Mouse (Mus musculus) c-Kit-positive CD71-positive TER-119-negative erythroid progenitor cells, embryonic 14.5 days (primary cell): ENCODE results near the gene Klf2.

Experiments
- DNase-seq: peaks from one replicate; pipeline ENCODE4 v3.0.0-alpha.2; 2013; ENCODE audit warnings: low read depth

The Klf2 gene

GRCm38 (mm10) chr8:72318801-72319322 lies at the start of gene Klf2:
Gene Klf2, plus strand, starts transcription at chr8:72319033.
- DNase-seq = peak; percentile 82

GRCm38 (mm10) chr8:72270606-72271005 lies 48.2 kb upstream of the Klf2 start:
- DNase-seq = no peak

- no peak for DNase-seq
Observed at GRCm38 (mm10) chr8:72271051-72271660, 47.7 kb upstream of the Klf2 start.

DNA sequence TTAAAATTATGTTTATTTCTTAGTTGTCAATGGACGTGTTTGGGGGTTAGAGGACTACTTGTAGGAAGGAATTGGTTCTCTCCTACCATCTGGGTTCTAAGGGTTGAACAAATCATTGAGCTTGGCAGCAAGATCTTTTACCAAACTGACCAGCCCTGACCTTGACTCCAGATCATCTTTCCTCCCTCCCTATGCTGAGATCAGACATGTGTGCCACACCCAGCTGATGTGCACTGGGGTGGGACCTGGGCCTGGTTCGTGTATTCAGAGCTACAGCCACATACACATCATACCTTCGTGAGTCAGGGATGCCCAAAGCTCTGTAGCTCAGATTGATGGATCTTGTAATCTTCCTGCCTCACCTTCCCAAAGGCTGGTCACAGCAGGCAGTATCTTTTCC lies 47.1 kb upstream of the Klf2 start:
- no peak for DNase-seq

GRCm38 (mm10) chr8:72272361-72272760 lies 46.5 kb upstream of the Klf2 start:
- DNase-seq = no peak

DNA sequence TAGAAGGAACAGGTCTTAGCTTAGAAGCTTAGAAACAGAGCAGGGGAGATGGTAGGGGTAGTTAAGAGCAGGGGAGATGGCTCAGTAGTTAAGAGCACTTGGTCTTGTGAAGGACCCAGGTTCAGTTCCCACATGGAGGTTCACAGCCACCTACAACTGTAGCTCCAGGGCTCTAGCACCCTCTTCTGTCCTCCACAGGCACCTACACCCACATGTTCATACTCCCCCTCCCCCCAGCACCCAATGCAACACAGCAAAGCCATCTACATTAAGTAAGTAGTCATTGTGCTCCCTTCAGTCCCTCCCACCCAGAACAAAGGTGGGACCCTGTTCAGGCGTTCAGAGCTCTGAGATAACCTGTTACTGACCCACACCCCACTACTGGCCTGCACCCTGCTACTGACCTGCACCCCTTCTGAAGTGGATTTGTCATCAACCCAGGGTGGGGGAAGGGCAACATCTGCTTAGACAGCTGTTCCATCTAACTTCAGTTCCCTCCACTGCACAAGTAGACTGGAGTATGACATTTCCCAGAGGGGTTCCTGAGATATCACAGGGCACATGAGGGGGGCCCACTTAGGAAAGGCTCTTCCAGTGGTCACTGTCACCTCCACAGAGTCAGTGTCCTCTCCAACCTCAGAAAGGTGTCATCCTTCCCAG lies 45.6 kb upstream of the Klf2 start:
- DNase-seq = no peak

GRCm38 (mm10) chr8:72273807-72274206 lies 45.0 kb upstream of the Klf2 start:
- no peak for DNase-seq

- peak; percentile 63 for DNase-seq
Observed at GRCm38 (mm10) chr8:72277244-72277643, 41.6 kb upstream of the Klf2 start.

DNA sequence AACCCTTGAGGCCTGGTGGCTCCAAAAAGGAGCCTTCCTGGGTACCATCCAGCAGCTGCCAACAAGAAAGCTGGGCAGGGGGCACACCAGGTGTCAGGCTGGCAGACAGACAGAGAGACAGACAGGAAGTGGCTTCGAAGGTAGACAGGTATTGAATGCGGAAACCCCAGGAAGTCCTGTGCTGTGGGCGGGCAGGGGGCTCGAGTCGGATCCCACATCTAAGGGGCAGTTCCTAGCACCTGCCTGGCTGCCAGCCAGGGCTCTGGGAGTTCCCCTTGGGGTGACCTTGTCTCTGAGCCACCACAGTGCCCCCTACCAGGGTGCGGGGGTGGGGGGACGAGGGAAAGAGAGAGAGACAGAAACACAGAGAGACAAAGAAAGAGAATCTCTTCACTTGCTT lies 39.7 kb upstream of the Klf2 start:
- no peak for DNase-seq

- no peak for DNase-seq
Observed at GRCm38 (mm10) chr8:72281634-72282033, 37.2 kb upstream of the Klf2 start.

DNA sequence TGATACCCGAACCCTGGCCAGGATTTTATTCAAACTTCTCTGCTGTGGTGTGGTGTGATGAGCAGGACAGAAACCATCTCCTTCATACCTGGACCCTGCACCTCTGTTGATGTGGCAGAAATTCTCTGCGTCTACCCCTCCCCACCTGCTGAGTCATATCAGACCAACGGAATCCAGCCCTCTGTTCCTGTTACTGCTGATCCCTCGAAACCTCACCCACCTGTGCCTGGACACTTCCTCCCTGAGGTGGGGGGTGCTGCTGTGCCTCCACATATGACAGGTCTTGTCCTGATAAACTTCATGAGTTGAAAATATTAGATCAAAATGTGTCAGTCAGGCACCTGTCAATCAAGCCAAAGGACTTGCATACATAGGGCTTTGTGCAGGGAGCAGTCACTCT lies 33.5 kb upstream of the Klf2 start:
- no peak for DNase-seq

DNA sequence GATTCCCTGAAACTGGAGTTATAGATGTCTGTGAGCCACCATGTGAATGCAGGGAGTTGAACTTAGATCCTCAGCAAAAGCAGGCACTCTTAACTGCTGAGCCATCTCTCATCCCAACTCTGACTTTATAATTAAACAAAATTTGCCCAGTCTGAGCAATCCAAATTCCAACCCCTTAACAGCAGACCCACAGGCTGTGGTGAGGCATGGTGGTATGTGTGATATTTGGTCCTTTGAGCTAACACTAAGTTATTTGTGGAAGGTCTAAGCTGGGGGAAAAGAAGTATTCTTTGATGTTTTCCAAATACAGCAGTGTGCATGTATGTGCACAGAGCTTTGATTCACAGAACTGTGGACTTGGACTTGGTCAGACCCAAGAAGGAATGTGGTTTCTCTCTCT lies 29.8 kb upstream of the Klf2 start:
- no peak for DNase-seq

DNA sequence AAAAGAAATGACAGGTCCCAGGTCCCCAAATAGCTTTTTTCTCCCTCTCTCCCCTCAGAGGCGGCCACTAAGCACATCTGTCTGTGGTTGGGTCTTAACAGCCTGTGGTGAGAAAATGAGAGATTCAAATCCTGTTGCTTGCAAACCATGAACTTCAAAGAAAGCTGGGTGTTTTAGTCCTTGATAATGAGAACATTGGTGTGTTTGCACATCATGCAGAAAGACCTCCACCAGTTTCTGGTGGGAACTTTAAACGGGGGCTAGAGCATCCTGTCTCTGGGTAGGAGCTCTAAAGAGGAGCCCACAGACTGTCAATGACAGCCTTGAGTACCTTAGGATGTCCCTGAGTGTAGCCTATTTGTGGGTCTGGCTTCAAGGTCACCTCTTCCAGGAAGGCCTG lies 27.7 kb upstream of the Klf2 start:
- DNase-seq = no peak

- no peak for DNase-seq
Observed at GRCm38 (mm10) chr8:72293309-72293708, 25.5 kb upstream of the Klf2 start.

- DNase-seq = no peak
Observed at GRCm38 (mm10) chr8:72295125-72295524, 23.7 kb upstream of the Klf2 start.

DNA sequence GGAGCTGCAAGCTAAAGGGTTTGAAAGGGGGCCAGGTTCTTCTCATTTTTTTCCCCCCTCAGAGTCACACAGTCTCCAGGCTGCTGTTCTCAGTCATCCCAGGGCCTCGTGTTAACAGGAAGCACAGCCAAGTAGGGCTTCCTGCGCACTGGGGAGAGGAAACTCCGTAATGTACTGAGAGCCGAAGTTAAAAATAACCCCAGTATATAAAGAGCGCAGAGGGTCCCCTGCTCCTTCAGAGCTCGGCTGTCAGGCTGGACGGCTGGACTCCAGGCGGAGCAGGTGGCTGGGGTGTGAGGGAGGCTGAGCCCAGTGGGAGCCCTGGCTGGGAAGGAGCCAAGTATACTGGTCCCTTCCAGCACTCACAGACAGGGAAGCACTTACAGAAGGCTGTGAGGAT lies 23.2 kb upstream of the Klf2 start:
- DNase-seq = no peak

- no peak for DNase-seq
Observed at GRCm38 (mm10) chr8:72296561-72296960, 22.3 kb upstream of the Klf2 start.

- DNase-seq = no peak
Observed at GRCm38 (mm10) chr8:72298928-72299327, 19.9 kb upstream of the Klf2 start.

DNA sequence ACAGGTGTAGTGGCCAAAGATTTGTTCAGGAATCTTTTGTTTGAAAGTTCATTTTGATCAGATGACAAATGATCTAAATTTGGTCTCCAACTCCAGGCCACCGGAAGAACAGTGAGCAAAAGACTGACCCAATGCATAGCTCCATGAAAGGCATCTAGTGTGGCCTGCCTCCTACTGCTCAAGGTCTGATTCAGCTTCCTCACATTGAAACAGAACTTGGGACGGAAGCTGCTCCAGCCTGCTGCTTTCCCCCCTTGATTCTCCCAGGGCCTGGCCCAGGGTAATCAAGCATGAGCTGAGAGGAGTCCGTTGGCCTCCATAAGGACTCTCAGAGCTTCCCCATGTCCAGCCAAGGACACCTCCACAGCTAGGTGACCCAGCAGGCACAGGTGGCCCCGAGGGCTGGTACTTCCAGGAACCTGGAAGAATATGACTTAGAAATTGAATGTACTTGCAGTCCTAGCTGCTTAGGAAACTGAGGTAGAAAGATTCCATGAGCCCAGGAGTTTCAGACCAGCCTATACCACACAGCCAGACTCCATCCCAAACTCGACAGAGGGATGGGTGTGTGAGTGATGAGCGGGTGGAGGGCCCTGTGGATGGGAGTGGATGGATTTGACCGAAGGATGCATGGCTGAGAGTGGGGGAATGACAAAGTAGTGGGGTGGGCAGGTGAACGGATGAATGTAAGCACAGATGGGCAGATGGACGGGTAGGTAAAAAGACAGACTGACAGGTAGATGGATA lies 18.0 kb upstream of the Klf2 start:
- DNase-seq = no peak

DNA sequence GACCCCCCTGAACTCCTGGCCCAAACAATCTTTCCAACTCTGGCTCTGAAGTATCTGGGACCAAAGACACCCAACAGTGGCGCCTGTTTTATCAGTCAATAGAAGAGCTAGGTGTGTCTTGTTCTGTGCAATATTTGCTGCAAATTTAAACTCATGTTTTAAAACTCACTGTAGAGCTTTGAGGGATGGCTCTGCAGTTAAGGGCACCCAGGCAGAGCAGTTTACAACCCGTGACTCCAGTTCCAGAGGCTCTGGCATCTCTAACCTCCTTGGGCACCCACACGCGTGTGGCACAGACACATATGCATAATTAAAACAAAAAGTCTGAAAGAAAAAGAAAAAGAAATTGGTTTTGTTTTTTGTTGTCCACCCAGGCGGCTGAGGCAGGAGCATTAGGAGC lies 17.3 kb upstream of the Klf2 start:
- no peak for DNase-seq

- no peak for DNase-seq
Observed at GRCm38 (mm10) chr8:72302986-72303612, 15.7 kb upstream of the Klf2 start.

DNA sequence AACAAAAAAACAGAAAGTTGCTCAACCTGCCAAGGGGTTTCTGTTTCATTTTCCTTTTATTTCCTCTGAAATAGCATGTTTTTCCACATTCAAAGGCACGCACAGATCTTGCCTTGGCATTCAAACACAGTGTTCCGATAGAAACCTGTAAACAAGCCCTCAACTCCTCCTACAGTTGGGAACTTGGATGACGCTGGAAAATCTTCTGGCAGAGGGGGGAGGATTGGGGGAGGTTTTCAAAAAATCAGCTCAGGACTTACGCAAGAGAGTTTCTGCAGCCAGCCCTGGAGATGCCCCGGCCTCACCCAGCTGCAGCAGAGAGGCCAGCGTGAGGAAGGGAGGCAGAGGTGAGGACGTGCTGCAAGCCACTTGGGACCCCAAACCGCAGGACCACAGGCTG lies 15.2 kb upstream of the Klf2 start:
- DNase-seq = no peak
